Mouse (Mus musculus): ENCODE data around the gene Rpf2. TPM values are rescaled to one million over a fixed set of nuclear protein-coding genes. Genes with fewer than 3 reads are reported as not detected.

The Rpf2 gene
- 50.7 and 54.6 TPM in 2 replicates for polyA plus RNA-seq (2015; fragmentation: Nextera tagmentation; extraction: Ambion mirVana)

DNA sequence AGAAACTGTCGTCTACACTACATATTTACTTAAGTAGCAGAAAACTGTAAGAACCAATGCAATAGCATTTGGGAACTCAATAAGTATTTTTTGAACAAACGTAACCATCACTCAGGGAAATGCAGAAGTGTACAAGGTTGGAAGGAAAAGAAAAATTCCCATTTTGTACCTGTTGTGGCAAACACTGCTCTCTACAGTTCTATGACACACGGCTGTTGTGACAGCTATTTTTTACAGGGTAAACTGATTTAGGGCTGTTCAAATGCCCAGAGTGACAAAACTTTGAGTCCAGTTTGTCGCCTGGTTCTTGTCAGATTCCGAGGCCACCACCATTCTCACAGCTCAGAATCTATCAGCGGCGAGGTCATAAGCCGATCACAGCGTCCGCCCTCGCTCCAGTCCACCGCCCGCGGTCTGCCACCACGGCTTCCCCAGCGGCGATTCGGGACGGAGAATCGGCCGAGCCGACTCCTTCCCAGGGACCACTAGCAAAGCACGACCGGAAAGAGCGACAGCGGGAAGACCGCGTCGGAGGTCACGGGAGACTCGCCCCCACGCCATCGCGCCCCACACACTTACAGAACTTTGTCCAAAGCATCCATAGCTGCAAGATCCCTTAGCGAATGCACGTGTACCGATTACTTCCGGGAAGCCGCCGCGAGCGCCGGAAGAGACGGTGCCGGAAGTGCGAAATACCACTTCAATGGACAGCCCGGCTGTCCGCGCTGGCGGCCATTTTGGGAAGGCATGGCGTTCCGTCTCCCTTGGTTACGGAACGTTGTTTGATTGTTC is at the start of gene Rpf2:
TSS of gene Rpf2 (minus strand) at position 663 of the 792 bp plus-strand sequence.

DNA sequence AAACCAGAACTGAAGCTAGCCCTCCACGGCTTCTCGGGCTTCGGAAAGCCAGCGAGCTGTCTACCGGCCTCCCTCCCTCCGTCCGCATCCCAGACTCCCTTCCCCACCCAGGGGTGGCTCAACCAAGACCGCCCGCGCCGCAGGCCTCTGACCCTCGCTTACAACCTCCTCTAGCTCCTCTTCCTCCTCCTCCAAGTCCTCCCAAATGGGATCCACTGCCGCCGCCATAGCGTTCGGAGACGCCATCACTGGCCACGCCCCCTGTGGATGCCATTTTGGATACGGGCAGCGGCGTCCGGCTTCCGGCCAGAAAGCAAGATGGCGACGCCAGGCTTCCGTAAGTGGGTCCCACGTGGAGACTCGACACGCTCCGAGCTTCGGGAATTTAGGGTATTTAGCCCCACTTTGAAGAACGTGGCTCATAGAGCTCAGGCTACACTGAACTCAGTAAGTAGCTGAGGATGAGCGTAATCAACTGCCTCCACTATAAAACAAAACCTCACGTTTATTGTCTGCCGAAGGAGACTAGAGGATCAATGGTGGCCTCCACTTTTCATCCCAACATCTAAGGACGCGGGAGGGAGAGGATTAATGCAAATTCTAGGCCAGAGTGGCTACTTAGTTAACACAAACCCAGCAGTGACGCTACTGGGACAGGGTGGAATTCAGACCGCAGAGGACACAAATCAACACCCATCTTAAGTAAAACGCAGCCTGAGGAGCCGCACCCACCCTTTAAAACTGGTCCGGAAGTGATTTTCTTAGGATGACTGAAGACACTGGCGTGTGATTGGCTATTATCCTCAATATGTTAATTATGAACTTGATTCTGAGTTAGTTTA is 10.8 kb upstream of the Rpf2 start, which contains the start of gene Gtf3c6:
TSS of gene Gtf3c6 (minus strand) at position 695 of the 842 bp plus-strand sequence.

Other genes starting within 250 kb of the Rpf2 start
- gene Mfsd4b1, start 221.8 kb downstream of the Rpf2 start, polyA plus RNA-seq (2015; fragmentation: Nextera tagmentation; extraction: Ambion mirVana), result 0.35 and 0.71 TPM in 2 replicates
- 1.4 and 1.5 TPM in 2 replicates for gene Slc16a10, start 104.8 kb downstream of the Rpf2 start, polyA plus RNA-seq (2015; fragmentation: Nextera tagmentation; extraction: Ambion mirVana)
- 51.4 and 61.5 TPM in 2 replicates for gene Gtf3c6, start 11.1 kb upstream of the Rpf2 start, polyA plus RNA-seq (2015; fragmentation: Nextera tagmentation; extraction: Ambion mirVana)
- gene Amd1, start 55.1 kb upstream of the Rpf2 start, polyA plus RNA-seq (2015; fragmentation: Nextera tagmentation; extraction: Ambion mirVana), result 35.4 and 36.6 TPM in 2 replicates
- 5.9 and 6.2 TPM in 2 replicates for gene Cdk19, start 92.5 kb upstream of the Rpf2 start, polyA plus RNA-seq (2015; fragmentation: Nextera tagmentation; extraction: Ambion mirVana)

All from neural tube, postnatal 0 days (tissue).